Mouse (Mus musculus) cerebellum, adult 11-12 months (tissue): ENCODE measurements at regions not wholly inside any gene's neighbourhood (a gene's known extent, or its start where the extent isn't known, plus 50 kb on each side); places are given as distances from the start of the nearest gene placed in this dataset.

Experiments used
- DNase-seq: peaks from one replicate; pipeline ENCODE4 v3.0.0; 2022

DNA sequence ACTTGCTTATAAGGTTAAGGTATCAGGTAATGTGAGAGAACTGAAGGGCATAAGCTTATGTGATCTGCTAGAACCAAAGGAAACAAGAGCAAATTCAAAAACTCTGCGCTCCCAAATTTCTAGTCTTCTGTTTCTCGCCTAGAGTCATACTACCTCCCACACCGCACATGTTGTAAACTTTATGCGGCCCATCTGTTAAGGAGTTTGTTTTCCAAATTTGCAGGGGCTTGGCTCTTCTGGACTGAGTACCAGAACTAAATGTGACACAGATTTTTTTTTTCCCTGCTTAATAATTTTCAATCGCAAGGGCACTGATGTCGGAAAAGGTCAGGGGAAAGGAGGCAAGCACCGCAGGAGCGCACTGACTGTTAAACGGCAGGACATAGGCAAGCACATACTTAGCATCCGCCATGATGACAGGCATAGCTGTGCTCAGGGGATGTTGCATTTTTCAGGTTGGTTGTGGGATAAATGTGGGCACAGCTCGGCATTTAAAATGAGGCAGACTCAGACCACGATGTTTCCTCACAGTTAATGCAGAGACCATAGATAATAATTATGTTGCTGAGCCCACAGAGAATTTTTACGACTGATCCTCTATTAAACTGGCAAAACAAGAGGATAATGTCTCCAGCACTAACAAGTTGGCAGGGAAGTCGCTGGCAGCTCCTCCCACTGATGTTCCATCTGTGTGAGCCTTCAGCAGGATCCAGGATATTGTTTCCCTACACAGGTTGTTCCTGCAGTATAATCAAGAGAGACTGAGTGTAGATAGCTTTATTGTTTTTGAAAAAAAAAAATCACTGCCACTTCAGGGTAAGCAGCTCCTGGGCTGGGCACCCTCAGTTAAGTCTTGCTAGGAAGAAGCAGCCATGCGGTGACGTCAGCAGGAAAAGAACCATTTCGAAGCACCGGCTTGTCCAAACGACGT is 428.2 kb upstream of the Atp2b1 start:
- DNase-seq: peak; percentile 85

DNA sequence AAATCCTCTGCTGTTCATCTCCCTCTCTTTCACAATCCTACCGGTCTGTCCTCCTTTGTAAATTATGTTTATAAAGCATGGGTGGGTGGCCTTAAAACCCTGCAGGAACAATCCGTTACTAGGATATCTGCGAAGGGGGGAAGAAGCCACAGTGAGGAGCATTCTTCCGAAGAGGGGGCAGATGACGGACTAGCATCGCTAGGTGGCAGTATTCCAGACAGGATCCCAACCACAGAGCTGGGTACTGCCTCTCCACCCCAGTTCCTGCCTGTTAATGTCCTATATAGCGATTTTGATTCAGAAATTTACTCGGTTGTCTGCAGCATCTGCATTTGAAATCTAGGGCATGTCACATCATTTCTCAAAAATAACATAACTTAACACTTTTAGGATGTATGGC is 419.9 kb upstream of the Atp2b1 start:
- DNase-seq: peak; percentile 65

DNA sequence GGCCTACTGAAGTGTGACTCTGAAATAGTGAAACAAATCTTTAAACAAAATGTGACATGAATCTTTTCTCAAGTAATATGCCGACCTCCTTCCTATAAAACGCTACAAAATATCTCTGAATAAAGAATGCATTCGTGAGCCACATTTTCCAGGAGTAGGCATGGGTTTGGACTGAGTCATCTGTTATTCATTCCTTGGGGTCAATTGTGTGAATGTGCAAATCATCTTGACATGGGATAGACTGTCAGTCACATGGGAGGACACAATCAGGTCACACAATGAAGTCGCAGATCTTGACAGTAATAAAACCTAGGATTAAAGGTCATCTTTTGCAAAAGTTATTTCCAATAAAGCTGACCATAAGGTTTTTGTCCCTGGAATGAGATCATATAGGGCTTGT is 418.0 kb upstream of the Atp2b1 start:
- no peak for DNase-seq

DNA sequence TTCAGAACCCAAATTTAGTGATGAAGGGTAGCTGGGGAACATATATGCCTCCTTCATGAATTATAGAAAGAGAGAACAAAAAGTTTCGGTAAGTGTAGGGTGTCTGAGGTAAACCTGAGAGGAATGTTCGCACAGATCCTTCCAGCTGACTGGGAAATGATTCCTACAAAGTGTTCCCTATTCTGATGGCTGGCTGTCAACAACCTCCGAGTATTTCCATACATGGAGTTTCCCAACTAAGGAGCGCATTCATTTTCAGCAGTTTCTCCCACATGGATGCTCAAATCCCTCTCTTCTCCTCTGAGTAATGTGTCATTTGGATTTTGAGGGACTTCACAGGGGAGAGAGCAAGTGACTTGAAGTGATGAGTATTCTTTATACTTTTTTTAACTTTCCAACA is 413.9 kb upstream of the Atp2b1 start:
- DNase-seq: no peak

DNA sequence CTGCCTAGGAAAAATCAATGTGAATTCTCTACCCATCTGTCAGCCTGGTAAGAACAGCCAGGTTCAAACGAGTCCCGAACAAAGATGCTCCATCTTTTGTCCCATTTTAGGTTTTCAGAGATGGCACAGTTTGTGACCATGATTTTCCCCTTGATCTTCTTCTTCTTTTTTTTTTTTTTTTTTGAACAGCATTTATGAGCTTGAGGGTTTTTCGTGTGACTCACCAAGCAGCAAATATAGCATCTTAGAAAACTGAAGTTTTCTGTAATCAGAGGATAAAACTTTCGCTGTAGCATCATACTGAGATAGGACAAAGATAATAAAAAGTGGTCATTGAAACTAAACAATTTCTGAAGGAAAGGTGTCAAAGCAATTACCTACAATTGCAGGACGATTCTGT is 412.6 kb upstream of the Atp2b1 start:
- DNase-seq: no peak

DNA sequence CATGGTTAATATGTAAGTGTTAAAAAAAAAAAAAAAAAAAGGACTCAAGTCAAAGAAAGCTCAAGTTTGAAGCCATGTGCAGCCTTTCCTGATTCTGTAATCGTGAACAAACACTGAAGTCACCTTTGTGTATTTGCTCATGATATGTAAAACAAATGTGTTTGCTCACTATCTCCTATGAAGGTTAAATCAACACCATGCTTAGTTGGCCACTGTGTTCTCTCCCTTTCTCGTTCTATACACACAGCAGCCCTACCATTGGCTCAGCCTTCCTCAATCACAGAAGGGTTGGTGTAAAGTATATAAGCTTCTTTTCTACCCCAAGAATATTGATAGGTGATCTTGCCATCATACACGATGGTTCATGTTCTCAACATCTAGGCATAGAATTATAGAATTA is 409.7 kb upstream of the Atp2b1 start:
- no peak for DNase-seq

DNA sequence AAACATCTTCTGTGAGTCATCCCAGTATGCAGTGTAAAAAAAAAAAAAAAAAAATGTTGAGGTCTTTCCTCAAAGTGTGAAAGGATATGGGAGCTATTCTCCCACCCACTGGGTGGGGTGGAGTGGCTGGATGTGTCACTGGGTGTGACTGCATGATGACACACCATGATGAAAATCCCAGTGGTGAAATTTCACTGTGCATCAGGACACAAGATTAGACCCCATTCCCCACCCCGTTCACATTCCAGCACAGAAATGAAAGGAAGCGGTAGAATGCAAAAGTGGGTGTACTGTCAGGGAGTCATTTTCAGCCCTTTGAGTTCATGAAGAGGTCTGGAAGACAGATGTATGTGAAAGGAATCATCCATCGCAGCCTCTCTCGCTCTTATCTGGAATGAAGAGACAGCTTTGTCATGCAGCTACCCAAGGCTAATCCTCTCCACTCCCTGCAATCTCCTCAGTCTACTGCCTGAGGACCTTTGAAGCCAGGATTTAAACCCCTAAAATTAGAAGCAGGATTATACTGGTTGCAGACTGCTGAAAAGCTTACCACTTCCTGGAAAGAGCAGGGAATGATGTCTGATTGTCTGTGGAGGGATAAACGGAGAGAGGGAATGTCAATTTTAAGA is 405.6 kb upstream of the Atp2b1 start:
- no peak for DNase-seq

DNA sequence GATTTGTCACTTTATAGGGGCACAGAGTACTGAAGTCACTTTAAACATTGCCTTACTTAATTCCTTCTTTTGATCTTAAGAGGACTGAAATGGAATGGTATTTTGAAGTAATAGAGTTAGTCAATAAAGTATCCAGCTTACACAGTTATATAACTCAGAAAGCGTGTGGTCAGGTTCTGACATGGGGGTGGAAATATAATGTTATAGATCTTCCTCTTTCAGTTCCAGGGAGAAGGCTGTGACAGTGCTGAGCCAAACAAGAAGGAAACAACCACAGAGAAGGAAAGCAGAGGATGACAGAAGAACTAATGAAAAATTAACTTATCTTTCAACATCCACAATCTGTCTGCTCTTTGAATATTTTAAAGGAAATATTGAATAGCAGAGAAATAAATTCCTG is 399.4 kb upstream of the Atp2b1 start:
- DNase-seq: no peak

DNA sequence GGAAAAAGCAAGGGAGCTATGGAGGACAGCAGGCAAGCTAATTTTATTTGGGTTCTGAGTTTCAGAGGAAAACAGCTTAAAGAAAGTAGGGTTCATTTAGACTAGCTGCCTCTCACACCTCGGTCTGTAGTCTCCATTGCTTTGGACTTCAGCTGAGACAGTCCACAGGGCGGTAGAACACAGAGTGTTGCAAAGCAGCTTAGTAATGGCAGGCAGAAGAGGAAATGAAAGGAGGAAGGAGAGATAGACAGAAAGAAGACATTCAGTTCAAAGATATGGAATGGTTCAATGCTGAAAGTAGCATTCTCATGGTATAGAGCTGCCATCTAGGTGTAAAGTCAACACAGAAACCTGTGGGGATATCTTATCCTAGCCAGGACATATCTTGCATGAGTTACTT is 396.6 kb upstream of the Atp2b1 start:
- DNase-seq: no peak

DNA sequence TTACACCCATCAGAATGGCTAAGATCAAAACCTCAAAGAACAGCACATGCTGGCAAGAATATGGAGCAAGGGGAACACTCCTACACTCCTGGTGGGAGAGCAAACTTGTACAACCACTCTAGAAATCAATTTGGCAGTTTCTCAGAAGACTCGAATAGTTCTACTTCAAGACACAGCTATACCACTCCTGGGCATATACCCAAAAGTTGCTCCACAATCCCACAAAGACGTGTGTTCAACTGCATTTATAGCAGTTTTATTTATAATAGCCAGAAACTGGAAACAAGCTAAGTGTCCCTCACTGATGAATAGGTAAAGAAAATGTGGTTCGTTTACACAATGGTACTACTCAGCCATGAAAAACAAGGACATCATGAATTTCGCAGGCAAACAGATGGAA is 384.6 kb upstream of the Atp2b1 start:
- DNase-seq: no peak

DNA sequence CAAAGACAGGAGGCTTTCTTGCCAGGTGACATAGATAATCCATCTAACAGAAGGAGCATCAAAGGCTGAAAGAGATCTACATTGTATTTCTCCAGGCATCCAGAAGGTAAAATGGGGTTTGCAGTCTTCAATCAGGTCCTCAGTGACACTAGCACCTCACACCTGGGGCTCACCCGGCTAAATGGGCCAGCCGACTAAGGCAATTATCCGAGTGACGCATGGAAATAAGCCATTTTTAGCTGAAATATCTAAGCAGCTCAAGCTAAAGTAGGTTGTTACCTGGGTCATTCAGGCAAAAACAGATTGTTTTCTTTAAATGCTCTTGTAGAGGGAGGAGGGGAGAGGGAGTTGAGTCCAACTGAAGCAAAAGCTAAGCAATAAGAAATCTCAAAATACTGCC is 382.8 kb upstream of the Atp2b1 start:
- DNase-seq: no peak

DNA sequence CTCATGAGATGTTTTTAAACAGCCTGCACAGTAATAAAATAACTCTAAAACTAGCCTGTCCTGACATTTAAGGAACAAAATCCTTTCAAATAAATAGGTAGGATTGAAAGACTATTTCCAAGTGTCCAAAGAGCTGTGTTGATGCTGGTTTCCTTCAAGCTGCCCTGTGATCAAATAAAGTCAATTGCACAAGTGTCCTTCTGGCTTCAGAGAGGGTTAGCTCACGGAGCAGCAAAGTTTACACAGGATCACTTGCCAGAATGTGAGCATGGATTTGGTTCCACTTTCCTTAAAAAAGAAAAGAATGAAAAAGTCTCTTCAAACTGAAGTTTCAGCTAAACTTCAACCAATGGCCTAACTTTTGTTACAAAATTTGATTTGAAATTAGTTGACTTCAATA is 375.5 kb upstream of the Atp2b1 start:
- no peak for DNase-seq

DNA sequence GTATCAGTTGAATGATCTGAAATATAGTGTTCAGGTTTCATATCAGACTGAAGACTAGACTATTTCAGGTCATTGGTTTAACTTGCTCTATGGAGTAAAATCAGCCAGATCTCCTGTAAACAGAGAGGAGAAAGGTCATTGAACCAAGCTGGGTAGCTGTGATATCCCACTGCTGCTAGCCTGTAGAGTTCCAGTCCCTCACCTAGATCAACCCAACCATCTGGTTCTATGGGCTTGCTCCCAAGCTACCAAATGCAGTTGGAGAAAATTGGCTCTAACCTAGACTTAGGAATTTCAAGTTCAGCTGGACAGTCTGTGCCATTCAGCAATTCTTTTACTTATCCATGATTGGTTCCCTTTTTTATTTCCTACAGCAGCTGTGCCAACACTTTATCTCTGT is 373.1 kb upstream of the Atp2b1 start:
- DNase-seq: peak; percentile 91

DNA sequence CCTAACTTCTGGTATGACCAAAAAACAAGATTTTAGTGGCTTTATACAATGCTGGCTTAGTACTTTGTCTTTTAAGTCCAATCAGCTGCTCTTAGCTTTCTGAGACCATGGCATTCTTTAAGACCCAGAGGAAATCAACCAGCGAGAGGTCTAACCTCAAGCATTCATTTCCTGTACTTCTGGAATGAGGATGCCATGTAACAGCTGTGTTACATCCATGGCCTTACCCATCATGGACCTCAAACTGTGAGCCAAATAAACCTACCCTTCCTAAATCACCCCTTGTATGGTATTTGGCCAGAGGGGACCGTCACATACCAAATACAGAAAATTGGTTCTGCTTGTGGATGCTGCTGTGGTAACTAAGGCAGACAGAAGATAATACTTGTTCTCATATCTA is 372.1 kb upstream of the Atp2b1 start:
- no peak for DNase-seq

DNA sequence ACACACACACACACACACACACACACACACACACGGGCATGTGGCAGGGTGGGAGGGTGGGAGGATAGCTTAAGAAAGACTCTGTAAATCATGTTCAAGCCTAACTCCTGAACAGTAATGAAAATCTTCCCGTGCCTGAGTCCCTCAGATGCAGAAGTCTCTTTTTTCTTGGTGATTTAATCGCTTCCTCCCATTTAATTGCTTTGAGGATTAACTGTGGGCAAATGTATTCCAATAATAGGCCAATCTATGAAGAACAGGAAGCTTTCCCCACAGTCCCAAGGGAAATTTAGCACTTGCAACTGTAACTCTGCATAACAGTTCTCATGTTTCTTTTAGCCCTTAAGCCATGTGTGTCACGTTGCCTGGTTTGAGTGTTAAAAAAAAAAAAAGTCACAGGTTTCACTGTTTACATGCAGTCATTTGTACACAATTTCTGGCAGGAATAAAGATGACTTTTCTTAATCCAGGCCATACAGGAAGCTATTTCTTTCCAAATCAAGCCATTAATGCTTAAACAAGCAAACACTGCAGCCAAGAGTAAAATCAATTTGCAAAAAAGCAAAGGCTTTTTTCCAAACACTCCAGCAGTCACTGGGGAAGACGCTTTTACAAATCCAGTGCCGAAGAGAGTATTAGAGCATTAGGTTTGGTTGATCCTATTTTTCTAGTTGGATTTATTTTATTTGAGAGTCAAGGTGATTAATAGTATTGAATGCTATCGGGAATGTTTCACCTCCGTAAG is 370.8 kb upstream of the Atp2b1 start:
- no peak for DNase-seq

DNA sequence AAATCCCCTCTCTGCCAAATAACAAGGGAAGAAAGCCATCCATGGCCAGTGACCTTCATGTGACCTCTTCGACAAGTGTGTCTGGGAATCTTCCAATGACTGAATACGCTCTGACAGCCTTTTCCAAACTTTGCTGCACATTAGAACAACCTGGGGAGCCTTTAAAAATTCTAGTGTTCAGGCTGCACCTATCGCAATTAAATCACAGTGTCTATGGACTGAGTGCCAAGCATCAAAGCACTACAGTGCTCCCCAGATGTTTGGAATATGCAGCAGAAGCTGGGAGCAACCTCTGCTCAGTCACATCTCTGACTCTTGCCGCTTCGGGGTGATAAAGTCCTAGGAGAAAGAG is 370.2 kb upstream of the Atp2b1 start:
- DNase-seq: no peak

DNA sequence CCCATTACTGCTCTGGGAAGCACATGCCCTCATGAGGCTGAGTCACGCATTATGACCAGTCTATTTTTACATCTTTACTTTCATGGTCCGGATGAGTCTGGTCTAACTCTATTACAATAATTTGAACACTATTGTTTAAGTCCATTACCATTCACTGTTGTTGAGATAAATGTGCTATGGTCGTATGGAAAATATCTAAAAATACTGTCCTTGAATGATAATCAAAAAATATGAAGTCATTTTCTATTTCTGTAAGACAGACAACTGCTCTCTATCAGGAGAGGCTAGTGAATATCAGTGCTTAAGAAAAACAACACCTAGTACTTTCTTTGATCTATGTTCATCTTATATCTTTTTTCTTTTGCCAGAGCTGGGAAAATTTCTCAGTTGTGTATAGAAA is 359.6 kb upstream of the Atp2b1 start:
- no peak for DNase-seq

DNA sequence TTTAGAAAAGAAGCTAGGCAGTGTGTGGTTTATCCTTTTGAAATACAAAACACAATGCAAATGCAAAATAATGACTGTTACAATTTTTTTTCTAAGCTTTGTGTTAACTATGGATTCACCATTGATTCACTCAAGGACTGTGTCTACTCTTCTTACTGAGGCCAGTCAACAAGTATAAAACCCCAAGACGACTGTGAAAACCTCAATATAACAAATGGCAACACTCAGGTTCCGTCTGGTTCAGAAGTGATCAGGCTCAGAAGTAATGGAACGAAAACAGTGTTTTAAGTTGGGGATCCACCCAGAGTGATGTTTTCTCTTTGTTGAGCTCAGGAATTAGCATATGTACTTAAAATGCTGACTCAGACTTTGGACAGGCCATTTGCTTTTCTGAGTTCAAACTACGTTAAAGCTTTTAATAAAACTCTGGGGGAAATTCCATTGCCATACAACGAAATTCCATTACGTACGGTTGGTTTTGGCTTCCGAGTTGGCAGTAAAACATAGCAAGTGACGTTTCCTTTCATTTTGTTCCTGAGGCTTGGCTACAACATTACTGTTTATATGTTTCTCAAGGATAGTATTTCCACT is 356.6 kb upstream of the Atp2b1 start:
- no peak for DNase-seq

DNA sequence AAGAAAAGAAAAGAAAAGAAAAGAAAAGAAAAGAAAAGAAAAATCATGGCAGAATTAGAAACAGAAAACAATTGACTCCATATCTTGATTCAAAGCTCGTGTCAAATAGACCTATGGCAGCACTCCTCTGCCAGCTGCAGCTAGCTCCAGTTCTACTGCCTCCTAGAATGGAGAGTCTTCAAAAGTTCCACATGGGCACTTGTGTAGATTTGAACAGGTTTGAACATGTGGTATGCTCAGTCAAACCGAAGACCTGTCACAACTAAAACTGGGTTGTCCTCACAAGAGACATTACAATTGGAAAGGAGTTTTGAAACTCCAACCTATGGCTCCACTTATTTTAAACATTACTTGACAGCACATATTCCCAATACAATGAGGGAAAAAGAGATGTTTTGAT is 355.6 kb upstream of the Atp2b1 start:
- no peak for DNase-seq

DNA sequence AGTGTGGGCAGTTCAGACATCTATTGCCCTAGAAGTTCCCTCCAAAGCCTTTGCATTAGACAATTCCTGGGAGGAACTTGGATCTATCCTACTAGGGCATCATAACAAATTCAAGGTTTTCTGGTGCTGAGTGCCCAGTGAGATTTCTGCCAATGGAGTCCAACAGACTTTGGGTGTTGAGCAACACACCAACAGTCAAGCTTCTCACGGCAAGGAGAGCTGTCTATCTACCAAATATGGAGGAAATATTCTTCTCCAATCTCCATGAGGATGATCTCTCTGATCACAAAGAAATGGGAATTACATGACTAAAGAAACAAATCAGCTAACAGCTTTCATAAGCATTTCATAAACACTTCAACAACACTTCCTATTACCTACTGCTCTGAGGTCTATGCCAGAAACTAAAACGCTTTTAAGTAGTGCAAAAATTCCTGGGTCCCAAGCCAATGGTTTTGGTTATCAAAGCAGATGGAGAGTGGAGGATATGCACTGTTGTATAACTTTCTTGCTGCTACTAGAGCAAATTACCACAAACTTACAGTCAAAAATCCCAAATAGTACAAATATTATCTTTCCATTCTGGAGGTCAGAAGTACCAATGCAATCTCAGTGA is 351.8 kb upstream of the Atp2b1 start:
- DNase-seq: no peak

DNA sequence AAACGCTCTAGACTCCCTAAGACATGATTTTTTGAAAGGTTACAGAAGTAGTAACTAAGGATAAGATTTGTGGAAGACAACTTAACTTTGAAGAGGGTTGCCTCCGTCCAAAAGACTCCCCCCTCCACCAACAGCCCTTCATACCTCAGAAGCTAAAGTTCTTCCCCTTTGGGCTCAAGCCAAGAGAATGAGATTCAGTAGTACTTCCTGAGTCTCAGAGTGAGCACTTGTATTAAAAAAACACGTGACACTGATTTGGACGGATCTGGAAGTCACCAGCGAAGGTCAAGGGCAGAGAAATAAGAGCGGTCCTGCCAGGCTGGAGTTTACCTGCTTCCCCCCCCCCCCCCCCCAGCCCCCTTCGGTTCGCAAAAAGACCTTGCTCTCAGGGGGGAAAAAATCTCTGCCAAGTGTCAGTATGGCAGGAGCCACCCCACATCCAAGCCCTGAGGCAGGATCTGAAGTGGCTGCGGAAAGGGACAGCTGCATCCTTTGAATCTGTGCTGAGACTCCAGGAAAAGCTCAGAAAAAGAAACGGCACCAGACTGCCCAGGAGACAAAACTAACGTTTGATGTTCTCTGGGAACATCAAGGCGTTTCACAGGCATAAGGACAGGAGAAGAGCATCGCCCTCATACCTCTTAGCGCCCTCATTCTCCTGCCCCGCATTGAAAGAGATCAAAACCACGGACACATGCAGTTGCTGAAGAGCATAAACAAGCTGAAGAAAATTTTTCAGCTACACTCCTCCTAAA is 341.2 kb upstream of the Atp2b1 start:
- DNase-seq: no peak

DNA sequence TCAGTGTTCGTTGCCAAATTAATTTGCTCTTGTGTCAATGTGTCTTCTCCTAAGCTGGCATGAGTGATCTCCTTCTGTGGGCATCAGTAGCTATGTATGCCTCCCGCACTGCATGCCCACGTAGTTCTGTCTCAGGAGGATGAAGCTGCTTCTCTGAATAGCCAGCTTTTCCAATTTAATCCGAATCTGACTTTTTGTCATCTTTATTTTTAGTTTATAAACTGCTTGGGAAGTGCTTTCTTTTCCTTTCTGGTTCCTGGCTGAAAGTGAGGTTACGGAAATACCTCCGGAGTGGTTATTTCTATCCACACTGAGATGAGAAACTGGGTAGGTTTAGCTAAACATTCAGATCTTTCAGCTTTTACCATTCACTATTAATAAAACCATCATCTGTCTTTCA is 337.2 kb upstream of the Atp2b1 start:
- DNase-seq: no peak
